9 mouse cellular contexts compared by ENCODE assay signal in genomic region chr7:46770706-46771105, GRCm38 (mm10). TPM values are rescaled to one million over a fixed set of nuclear protein-coding genes. Genes with fewer than 3 reads are reported as not detected.
DNase-seq lines count a peak whose midpoint lies in the region; ATAC-seq and TF ChIP-seq lines count a peak whose summit lies in the region.
"Had no signal": no experiment of that assay in that cellular context is flagged by ENCODE, and none has a peak within 500 bp of the region (broad histone marks: within the 10 kb centered on the region; RNA-seq: fewer than 3 reads in every experiment).

No protein-coding gene starts in this region.

- 57% methylated on average over 4 of the region's 4 CpGs for WGBS in heart, adult 2 months
- 47% methylated on average over 4 of the region's 4 CpGs for WGBS in heart, embryonic 12.5 days
- WGBS in bone marrow, adult 2 months: 63% methylated on average over 4 of the region's 4 CpGs
- 52% methylated on average over 4 of the region's 4 CpGs for WGBS in intestine, postnatal 0 days
- 40% methylated on average over 4 of the region's 4 CpGs for WGBS in liver, adult 2 months

- no peaks in the 10 kb centered on the region for H3K27me3 ChIP-seq in heart, adult 2 months (ENCODE audit: control insufficient read depth, insufficient read depth, low read length)
- no peaks in the 10 kb centered on the region for H3K27me3 ChIP-seq in heart, embryonic 12.5 days (replicated peaks)
- H3K27me3 ChIP-seq in intestine, postnatal 0 days (replicated peaks; ENCODE audit: control insufficient read depth, insufficient read depth, low read length): no peaks in the 10 kb centered on the region
- no peaks in the 10 kb centered on the region for H3K27me3 ChIP-seq in liver, adult 2 months (ENCODE audit: control insufficient read depth, insufficient read depth, low read length)
- H3K27me3 ChIP-seq: lung, embryonic 15.5 days had no signal

- no peak for TF ChIP-seq POLR2A in heart, adult 2 months (IDR thresholded peaks at IDR 0.05; ENCODE audit: insufficient read depth, low read depth, low read length)
- TF ChIP-seq POLR2A in bone marrow, adult 2 months (IDR thresholded peaks at IDR 0.05; ENCODE audit: borderline replicate concordance, control insufficient read depth, low read depth, low read length): no peak
- TF ChIP-seq POLR2A in embryonic fibroblast, embryonic 13.5 days (IDR thresholded peaks at IDR 0.05; ENCODE audit: low read depth, low read length): no peak
- no peak for TF ChIP-seq POLR2A in liver, adult 2 months (IDR thresholded peaks at IDR 0.05; ENCODE audit: extremely low read depth, insufficient read depth, low read length)

- H3K9me3 ChIP-seq in heart, embryonic 12.5 days (replicated peaks): no peaks in the 10 kb centered on the region
- H3K9me3 ChIP-seq in intestine, postnatal 0 days (ENCODE audit: control insufficient read depth): no peaks in the 10 kb centered on the region
- H3K9me3 ChIP-seq: lung, embryonic 15.5 days had no signal

- peak; percentile 33 to 62 for DNase-seq in heart, adult 2 months
- DNase-seq in CD4-positive, CD25-positive, alpha-beta regulatory T cell, adult 2 months (ENCODE audit: low read depth, low spot score): peak; percentile 73
- peak; percentile 54 for DNase-seq in liver, adult 2 months (ENCODE audit: extremely low read depth, low read depth, low spot score)
- peak; percentile 54 to 57 for DNase-seq in right cerebral cortex, adult 2 months (ENCODE audit: low spot score in 2 of 2)

- no peaks in the 10 kb centered on the region for H3K36me3 ChIP-seq in heart, adult 2 months (ENCODE audit: control insufficient read depth, insufficient read depth, low read length)
- H3K36me3 ChIP-seq in heart, embryonic 12.5 days: peaks cover 79% of the 10 kb centered on the region
- peaks cover 71% of the 10 kb centered on the region for H3K36me3 ChIP-seq in intestine, postnatal 0 days (ENCODE audit: control insufficient read depth, insufficient read depth)
- H3K36me3 ChIP-seq in liver, adult 2 months (ENCODE audit: control insufficient read depth, insufficient read depth, low read length): peaks cover 47% of the 10 kb centered on the region

- no peaks in the 10 kb centered on the region for H3K4me1 ChIP-seq in heart, adult 2 months (ENCODE audit: control insufficient read depth, insufficient read depth, low read length)
- no peaks in the 10 kb centered on the region for H3K4me1 ChIP-seq in heart, embryonic 12.5 days (replicated peaks)
- H3K4me1 ChIP-seq in bone marrow, adult 2 months (ENCODE audit: control insufficient read depth, insufficient read depth, low read length): no peaks in the 10 kb centered on the region
- no peaks in the 10 kb centered on the region for H3K4me1 ChIP-seq in embryonic fibroblast, embryonic 13.5 days (ENCODE audit: control insufficient read depth, insufficient read depth, low read length)
- no peaks in the 10 kb centered on the region for H3K4me1 ChIP-seq in intestine, postnatal 0 days (replicated peaks; ENCODE audit: control insufficient read depth, insufficient read depth, low read length)
- no peaks in the 10 kb centered on the region for H3K4me1 ChIP-seq in liver, adult 2 months (ENCODE audit: control insufficient read depth, insufficient read depth, low read length)

- no peak overlapping the region for H3K4me2 ChIP-seq in heart, embryonic 12.5 days
- H3K4me2 ChIP-seq in intestine, postnatal 0 days (replicated peaks; ENCODE audit: low read depth): no peak overlapping the region
- H3K4me2 ChIP-seq: lung, embryonic 15.5 days had no signal

- ATAC-seq in heart, embryonic 12.5 days (ENCODE audit: insufficient number of reproducible peaks, low FRiP score): no peak
- ATAC-seq in intestine, postnatal 0 days: 0 out of 2 replicates have a peak, but pooled peaks have one; percentile 49

- intact Hi-C loops in heart, adult 2 months (cut with DNase I): loop anchor here (5.0 kb wide), 1 partner anchor 58 kb away; the partner anchor contains the start of gene Saal1

- peak; percentile 67; the same call in 1 of the 2 replicates for TF ChIP-seq EP300 in heart, adult 2 months (IDR thresholded peaks at IDR 0.05; ENCODE audit: insufficient read depth, low read depth, low read length)

- TF ChIP-seq CTCF in heart, adult 2 months (IDR thresholded peaks at IDR 0.05): peak; percentile 94
- TF ChIP-seq CTCF in bone marrow, adult 2 months (IDR thresholded peaks at IDR 0.05; ENCODE audit: control insufficient read depth, insufficient read depth, low read length): peak; percentile 90
- TF ChIP-seq CTCF in embryonic fibroblast, embryonic 13.5 days (IDR thresholded peaks at IDR 0.05; ENCODE audit: borderline replicate concordance, insufficient read depth, low read length): peak; percentile 87; the same call in 1 of the 2 replicates
- TF ChIP-seq CTCF in intestine, postnatal 0 days (IDR thresholded peaks at IDR 0.05; ENCODE audit: low read depth): peak; percentile 99
- peak; percentile 95 for TF ChIP-seq CTCF in liver, adult 2 months (IDR thresholded peaks at IDR 0.05; ENCODE audit: low read depth, low read length)

- H3K4me3 ChIP-seq in heart, adult 2 months: no peak overlapping the region
- no peak overlapping the region for H3K4me3 ChIP-seq in heart, embryonic 12.5 days
- no peak overlapping the region for H3K4me3 ChIP-seq in bone marrow, adult 2 months (replicated peaks; ENCODE audit: control insufficient read depth, low read depth, low read length)
- H3K4me3 ChIP-seq in embryonic fibroblast, embryonic 13.5 days (ENCODE audit: insufficient read depth, low read length): no peak overlapping the region
- no peak overlapping the region for H3K4me3 ChIP-seq in intestine, postnatal 0 days (ENCODE audit: low read depth, low read length)
- no peak overlapping the region for H3K4me3 ChIP-seq in liver, adult 2 months (ENCODE audit: insufficient read depth, low read depth, low read length)
- H3K4me3 ChIP-seq: lung, embryonic 15.5 days had no signal

- H3K27ac ChIP-seq in heart, adult 2 months: no peak overlapping the region
- no peak overlapping the region for H3K27ac ChIP-seq in heart, embryonic 12.5 days (ENCODE audit: poor library complexity, severe bottlenecking)
- H3K27ac ChIP-seq in bone marrow, adult 2 months (ENCODE audit: control insufficient read depth, insufficient read depth, low read depth, low read length, poor library complexity): no peak overlapping the region
- H3K27ac ChIP-seq in embryonic fibroblast, embryonic 13.5 days (ENCODE audit: insufficient read depth, low read length): no peak overlapping the region
- no peak overlapping the region for H3K27ac ChIP-seq in intestine, postnatal 0 days (ENCODE audit: low read depth, low read length)
- H3K27ac ChIP-seq in liver, adult 2 months (replicated peaks; ENCODE audit: insufficient read depth, low read depth, low read length): no peak overlapping the region
- H3K27ac ChIP-seq: lung, embryonic 15.5 days had no signal

- no peak overlapping the region for H3K9ac ChIP-seq in heart, adult 2 months (ENCODE audit: low read depth, low read length)
- no peak overlapping the region for H3K9ac ChIP-seq in heart, embryonic 12.5 days
- no peak overlapping the region for H3K9ac ChIP-seq in intestine, postnatal 0 days (ENCODE audit: low read depth, low read length)
- H3K9ac ChIP-seq in liver, adult 2 months (ENCODE audit: low read depth, low read length): no peak overlapping the region
- H3K9ac ChIP-seq: lung, embryonic 15.5 days had no signal

- H3K79me2 ChIP-seq in heart, adult 2 months (replicated peaks; ENCODE audit: control insufficient read depth, insufficient read depth, low read length): no peaks in the 10 kb centered on the region
- H3K79me2 ChIP-seq in liver, adult 2 months (ENCODE audit: control insufficient read depth, insufficient read depth, low read length): no peaks in the 10 kb centered on the region

RNA-seq across cellular contexts. Expression of gene Saa2, which starts 19.1 kb away (rescaled TPM):
- total RNA-seq in heart, adult 2 months (2021): not detected
- not detected in 2 replicates for polyA plus RNA-seq in heart, adult 2 months (2012; rRNA removed)
- not detected in 2 replicates for polyA plus RNA-seq in heart, embryonic 12.5 days (2016; fragmentation: Nextera tagmentation; extraction: Ambion mirVana)
- not detected in 2 replicates for polyA plus RNA-seq in bone marrow, adult 2 months (2011; ENCODE audit: insufficient read depth, insufficient read length, low replicate concordance, missing spikeins)
- not detected in 2 replicates for polyA plus RNA-seq in embryonic fibroblast, embryonic 13.5 days (2011; ENCODE audit: insufficient read length, low read depth, missing spikeins)
- polyA plus RNA-seq in intestine, postnatal 0 days (2015; fragmentation: Nextera tagmentation; extraction: Ambion mirVana): not detected in 2 replicates
- 16.0 and 25.5 TPM in 2 replicates for total RNA-seq in liver, adult 2 months (2014; rRNA removed)
- 12.5 and 13.3 TPM in 2 replicates for polyA plus RNA-seq in liver, adult 2 months (2012; rRNA removed)
- polyA plus RNA-seq: lung, embryonic 15.5 days had no signal

RNA-seq across cellular contexts. Expression of gene Hps5, which starts 25.2 kb away (rescaled TPM):
- total RNA-seq in heart, adult 2 months (2021): 1 to 10 TPM; 7.5 to 9.2 TPM
- 5.2 and 8.4 TPM in 2 replicates for polyA plus RNA-seq in heart, adult 2 months (2012; rRNA removed)
- polyA plus RNA-seq in heart, embryonic 12.5 days (2016; fragmentation: Nextera tagmentation; extraction: Ambion mirVana): 16.4 and 17.4 TPM in 2 replicates
- polyA plus RNA-seq in bone marrow, adult 2 months (2011; ENCODE audit: insufficient read depth, insufficient read length, low replicate concordance, missing spikeins): 6.0 and 19.3 TPM in 2 replicates
- 25.9 and 26.9 TPM in 2 replicates for polyA plus RNA-seq in embryonic fibroblast, embryonic 13.5 days (2011; ENCODE audit: insufficient read length, low read depth, missing spikeins)
- 13.9 and 14.7 TPM in 2 replicates for polyA plus RNA-seq in intestine, postnatal 0 days (2015; fragmentation: Nextera tagmentation; extraction: Ambion mirVana)
- total RNA-seq in liver, adult 2 months (2014; rRNA removed): 11.3 and 11.8 TPM in 2 replicates
- polyA plus RNA-seq in liver, adult 2 months (2012; rRNA removed): 7.3 and 9.0 TPM in 2 replicates

RNA-seq across cellular contexts. Expression of gene Gtf2h1, which starts 25.2 kb away (rescaled TPM):
- 10 to 100 TPM; 15.7 to 17.2 TPM for total RNA-seq in heart, adult 2 months (2021)
- 4.8 and 8.9 TPM in 2 replicates for polyA plus RNA-seq in heart, adult 2 months (2012; rRNA removed)
- 32.5 and 33.1 TPM in 2 replicates for polyA plus RNA-seq in heart, embryonic 12.5 days (2016; fragmentation: Nextera tagmentation; extraction: Ambion mirVana)
- polyA plus RNA-seq in bone marrow, adult 2 months (2011; ENCODE audit: insufficient read depth, insufficient read length, low replicate concordance, missing spikeins): 16.0 and 20.0 TPM in 2 replicates
- polyA plus RNA-seq in embryonic fibroblast, embryonic 13.5 days (2011; ENCODE audit: insufficient read length, low read depth, missing spikeins): 73.1 and 90.6 TPM in 2 replicates
- 51.3 and 52.7 TPM in 2 replicates for polyA plus RNA-seq in intestine, postnatal 0 days (2015; fragmentation: Nextera tagmentation; extraction: Ambion mirVana)
- 30.9 and 33.2 TPM in 2 replicates for total RNA-seq in liver, adult 2 months (2014; rRNA removed)
- 6.3 and 6.7 TPM in 2 replicates for polyA plus RNA-seq in liver, adult 2 months (2012; rRNA removed)

RNA-seq across cellular contexts. Expression of gene Saa1, which starts 27.9 kb away (rescaled TPM):
- total RNA-seq in heart, adult 2 months (2021): not detected
- polyA plus RNA-seq in heart, adult 2 months (2012; rRNA removed): not detected in 2 replicates
- not detected in 2 replicates for polyA plus RNA-seq in heart, embryonic 12.5 days (2016; fragmentation: Nextera tagmentation; extraction: Ambion mirVana)
- polyA plus RNA-seq in bone marrow, adult 2 months (2011; ENCODE audit: insufficient read depth, insufficient read length, low replicate concordance, missing spikeins): not detected in 2 replicates
- not detected in 2 replicates for polyA plus RNA-seq in embryonic fibroblast, embryonic 13.5 days (2011; ENCODE audit: insufficient read length, low read depth, missing spikeins)
- polyA plus RNA-seq in intestine, postnatal 0 days (2015; fragmentation: Nextera tagmentation; extraction: Ambion mirVana): 0.29 and 0.47 TPM in 2 replicates
- 18.9 and 23.7 TPM in 2 replicates for total RNA-seq in liver, adult 2 months (2014; rRNA removed)
- 22.0 and 30.0 TPM in 2 replicates for polyA plus RNA-seq in liver, adult 2 months (2012; rRNA removed)

RNA-seq across cellular contexts. Expression of gene Saa4, which starts 38.3 kb away (rescaled TPM):
- total RNA-seq in heart, adult 2 months (2021): not detected
- not detected in 2 replicates for polyA plus RNA-seq in heart, adult 2 months (2012; rRNA removed)
- not detected in 2 replicates for polyA plus RNA-seq in heart, embryonic 12.5 days (2016; fragmentation: Nextera tagmentation; extraction: Ambion mirVana)
- 0.77 and 3.4 TPM in 2 replicates for polyA plus RNA-seq in bone marrow, adult 2 months (2011; ENCODE audit: insufficient read depth, insufficient read length, low replicate concordance, missing spikeins)
- polyA plus RNA-seq in embryonic fibroblast, embryonic 13.5 days (2011; ENCODE audit: insufficient read length, low read depth, missing spikeins): not detected in 2 replicates
- polyA plus RNA-seq in intestine, postnatal 0 days (2015; fragmentation: Nextera tagmentation; extraction: Ambion mirVana): not detected in 2 replicates
- 74.2 and 103 TPM in 2 replicates for total RNA-seq in liver, adult 2 months (2014; rRNA removed)
- polyA plus RNA-seq in liver, adult 2 months (2012; rRNA removed): 80.9 and 90.4 TPM in 2 replicates
- polyA plus RNA-seq: lung, embryonic 15.5 days had no signal
